Mouse (Mus musculus) CH12.LX (cell line): Measurements from ENCODE around the gene Zfp488. TPM values are rescaled to one million over a fixed set of nuclear protein-coding genes. Genes with fewer than 3 reads are reported as not detected.

Experiments
- DNase-seq: peaks from one replicate; pipeline ENCODE4 v3.0.0-alpha.2; 2013; ENCODE audit errors: extremely low read depth
- H3K27ac ChIP-seq: 2 replicates; pipeline ENCODE4 v1.5.1; 2012; ENCODE audit warnings: low read depth, mild to moderate bottlenecking, control low read depth, moderate library complexity; ENCODE audit not compliant: insufficient read depth
- H3K27me3 ChIP-seq: replicated peaks from 2 replicates; pipeline ENCODE3; 2012; ENCODE audit warnings: inconsistent platforms
- H3K36me3 ChIP-seq, 2 experiments: replicated peaks in 1 of 2; 2 replicates each; pipeline versions ENCODE3 to v1.6.1; 2012; ENCODE audit warnings: inconsistent platforms in 1 of 2, low read length in 1 of 2, mild to moderate bottlenecking in 1 of 2, mixed read lengths in 1 of 2, moderate library complexity in 1 of 2; ENCODE audit not compliant: control insufficient read depth in 1 of 2, insufficient read depth in 1 of 2
- H3K4me1 ChIP-seq, 2 experiments: 2 replicates each; pipeline ENCODE4 v1.6.1; 2012; ENCODE audit warnings: inconsistent platforms in 1 of 2, moderate library complexity in 1 of 2; ENCODE audit not compliant: insufficient read depth in 2 of 2, control insufficient read depth in 1 of 2
- H3K4me2 ChIP-seq: 2 replicates; pipeline ENCODE4 v1.6.1; 2012; ENCODE audit warnings: low read depth, mild to moderate bottlenecking, control low read depth; ENCODE audit not compliant: poor library complexity, insufficient read depth, severe bottlenecking
- H3K4me3 ChIP-seq, 3 experiments: fragments of 150-350 bp in 1 of 3; sonication (generic) in 1 of 3; replicated peaks in 1 of 3; 2 replicates each; pipeline versions ENCODE3 to v1.5.1; 2011 to 2012; ENCODE audit warnings: low read depth in 2 of 3, low read length in 2 of 3, mild to moderate bottlenecking in 2 of 3, moderate library complexity in 2 of 3, control low read depth in 1 of 3, improper control_type of control experiment in 1 of 3, inconsistent platforms in 1 of 3, mixed read lengths in 1 of 3; ENCODE audit not compliant: poor library complexity in 1 of 3
- H3K79me2 ChIP-seq: replicated peaks from 2 replicates; pipeline ENCODE4 v1.6.1; 2012; ENCODE audit warnings: mild to moderate bottlenecking, moderate library complexity; ENCODE audit not compliant: control insufficient read depth, poor library complexity, insufficient read depth, severe bottlenecking; ENCODE audit errors: extremely low read depth
- H3K9ac ChIP-seq: 2 replicates; pipeline ENCODE4 v1.6.1; 2012; ENCODE audit warnings: low read depth, mild to moderate bottlenecking, control low read depth, moderate library complexity; ENCODE audit not compliant: insufficient read depth
- H3K9me3 ChIP-seq: replicated peaks from 2 replicates; pipeline ENCODE3; 2012; ENCODE audit warnings: low read length, inconsistent platforms, mixed read lengths
- CTCF ChIP-seq, 2 experiments: IDR thresholded peaks in 1 of 2; conservative IDR thresholded peaks in 1 of 2; 2 replicates each; pipeline ENCODE4 v1.5.1; 2011 to 2012; ENCODE audit warnings: low read depth in 2 of 2, low read length in 2 of 2, improper control_type of control experiment in 1 of 2, inconsistent platforms in 1 of 2, mild to moderate bottlenecking in 1 of 2, moderate library complexity in 1 of 2
- E2F4 ChIP-seq: IDR thresholded peaks from 2 replicates; pipeline ENCODE4 v1.6.1; 2011; ENCODE audit warnings: low read depth, low read length, improper control_type of control experiment; ENCODE audit not compliant: insufficient replicate concordance
- GABPA ChIP-seq: IDR thresholded peaks from 2 replicates; pipeline ENCODE4 v1.6.1; 2012; ENCODE audit warnings: low read depth, low read length, improper control_type of control experiment, inconsistent platforms; ENCODE audit not compliant: insufficient replicate concordance
- JUN ChIP-seq: IDR thresholded peaks from 2 replicates; pipeline ENCODE4 v1.6.1; 2011; ENCODE audit warnings: low read depth, mild to moderate bottlenecking, low read length, improper control_type of control experiment, moderate library complexity; ENCODE audit not compliant: insufficient read depth
- MAFK ChIP-seq: IDR thresholded peaks from 2 replicates; pipeline ENCODE4 v1.6.1; 2011; ENCODE audit warnings: low read length, improper control_type of control experiment; ENCODE audit not compliant: insufficient replicate concordance
- MAX ChIP-seq: IDR thresholded peaks from 2 replicates; pipeline ENCODE4 v1.6.1; 2011; ENCODE audit warnings: low read length, improper control_type of control experiment
- MEF2A ChIP-seq: IDR thresholded peaks from 2 replicates; pipeline ENCODE4 v1.6.1; 2014; ENCODE audit warnings: low read depth, mild to moderate bottlenecking, inconsistent platforms, low read length, improper control_type of control experiment, borderline replicate concordance
- MYC ChIP-seq: IDR thresholded peaks from 2 replicates; pipeline ENCODE4 v1.6.1; 2011; ENCODE audit warnings: low read depth, mild to moderate bottlenecking, improper control_type of control experiment, low read length
- POLR2A ChIP-seq: IDR thresholded peaks from 2 replicates; pipeline ENCODE4 v1.6.1; 2011; ENCODE audit warnings: low read depth, mild to moderate bottlenecking, improper control_type of control experiment, low read length
- RAD21 ChIP-seq: IDR thresholded peaks from 2 replicates; pipeline ENCODE4 v1.6.1; 2011; ENCODE audit warnings: low read depth, mild to moderate bottlenecking, low read length, improper control_type of control experiment, moderate library complexity
- RCOR1 ChIP-seq: conservative IDR thresholded peaks from 2 replicates; pipeline ENCODE4 v1.6.1; 2012; ENCODE audit warnings: low read depth, mild to moderate bottlenecking, inconsistent platforms, low read length, improper control_type of control experiment
- SIN3A ChIP-seq: IDR thresholded peaks from 2 replicates; pipeline ENCODE4 v1.6.1; 2012; ENCODE audit warnings: low read length, improper control_type of control experiment, inconsistent platforms
- SMC3 ChIP-seq: IDR thresholded peaks from 2 replicates; pipeline ENCODE4 v1.6.1; 2011; ENCODE audit warnings: low read depth, low read length, improper control_type of control experiment
- TBP ChIP-seq: conservative IDR thresholded peaks from 2 replicates; pipeline ENCODE4 v1.6.1; 2011; ENCODE audit warnings: low read depth, low read length, improper control_type of control experiment
- UBTF ChIP-seq: IDR thresholded peaks from 2 replicates; pipeline ENCODE4 v1.6.1; 2012; ENCODE audit warnings: low read depth, mild to moderate bottlenecking, inconsistent platforms, low read length, improper control_type of control experiment, moderate library complexity
- USF1 ChIP-seq: IDR thresholded peaks from 2 replicates; pipeline ENCODE4 v1.6.1; 2014; ENCODE audit warnings: low read depth, mild to moderate bottlenecking, inconsistent platforms, low read length, improper control_type of control experiment
- USF2 ChIP-seq: conservative IDR thresholded peaks from 2 replicates; pipeline ENCODE4 v1.6.1; 2011; ENCODE audit warnings: low read depth, low read length, improper control_type of control experiment
- ZC3H11A ChIP-seq: IDR thresholded peaks from 2 replicates; pipeline ENCODE4 v1.6.1; 2012; ENCODE audit warnings: low read depth, mild to moderate bottlenecking, inconsistent platforms, low read length, improper control_type of control experiment
- ZMIZ1 ChIP-seq: IDR thresholded peaks from 2 replicates; pipeline ENCODE4 v1.6.1; 2012; ENCODE audit warnings: low read depth, mild to moderate bottlenecking, inconsistent platforms, low read length, improper control_type of control experiment
- dilution Hi-C: fragments of 300-500 bp; cut with MboI; formaldehyde crosslinking; loops from 2 replicates; pipeline ENCODE4 v1.14.3; 2020; ENCODE audit warnings: low sequenced_read_pairs; ENCODE audit not compliant: extremely low pct_unique_long_range_greater_than_20kb, extremely low pct_ligation_motif_present
- in situ Hi-C: fragments of 300-500 bp; cut with MboI; formaldehyde crosslinking; loops from 3 replicates; pipeline ENCODE4 v1.14.3; 2019; ENCODE audit warnings: low sequenced_read_pairs, low pct_ligation_motif_present, low pct_unique_long_range_greater_than_20kb, mixed read lengths
- polyA plus RNA-seq: library from polyadenylated mRNA; unstranded; fragments of >175 nt; gene quantifications from 2 replicates; pipeline ENCODE4 v1.2.1, GENCODE M21; 2012; ENCODE audit warnings: low read depth; ENCODE audit not compliant: insufficient read length
- total RNA-seq, 2 experiments: library from RNA; depleted of rRNA; stranded (reverse); fragments of 300-350 nt in 1 of 2; fragments of >200 nt in 1 of 2; gene quantifications; 2 replicates each; pipeline ENCODE4 v1.2.3; 2012 to 2014

Zfp488 gene
- total and polyA plus RNA-seq, 3 experiments: not detected

DNA sequence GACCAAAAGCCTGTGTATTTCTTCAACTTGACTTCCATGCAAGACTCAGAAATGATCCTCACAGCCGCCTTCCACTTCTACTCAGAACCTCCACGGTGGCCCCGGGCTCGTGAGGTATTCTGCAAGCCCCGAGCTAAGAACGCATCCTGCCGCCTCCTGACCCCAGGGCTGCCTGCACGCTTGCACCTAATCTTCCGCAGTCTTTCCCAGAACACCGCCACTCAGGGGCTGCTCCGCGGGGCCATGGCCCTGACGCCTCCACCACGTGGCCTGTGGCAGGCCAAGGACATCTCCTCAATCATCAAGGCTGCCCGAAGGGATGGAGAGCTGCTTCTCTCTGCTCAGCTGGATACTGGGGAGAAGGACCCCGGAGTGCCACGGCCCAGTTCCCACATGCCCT, 46.7 kb downstream of the Zfp488 start:
- Histone ChIP-seq H3K36me3 (no peaks in the 10 kb centered on the region), H3K4me1 (peaks cover 0 to 14% of the 10 kb centered on the region in 2 experiments; a peak in 2 of 4 replicates), H3K27ac (no peak overlapping the region), H3K79me2 (no peaks in the 10 kb centered on the region), H3K4me3 (no peak overlapping the region), H3K27me3 (peaks cover 4% of the 10 kb centered on the region), H3K4me2 (no peak overlapping the region), H3K9me3 (no peaks in the 10 kb centered on the region)
- dilution Hi-C loops: no loop called here
- DNase-seq: no peak
- no peak for TF ChIP-seq POLR2A
- TF ChIP-seq SIN3A: no peak
- TF ChIP-seq ZC3H11A: no peak
- TF ChIP-seq MAFK: no peak
- TF ChIP-seq CTCF (conservative IDR thresholded peaks at IDR 0.05 in 1 of 2, IDR thresholded peaks at IDR 0.05 in 1 of 2; ENCODE audit: low read depth in 2 of 2, low read length in 2 of 2): no peak
- TF ChIP-seq RAD21: no peak
- TF ChIP-seq E2F4: no peak
- TF ChIP-seq SMC3: no peak
- no peak for TF ChIP-seq RCOR1
- TF ChIP-seq TBP: no peak
- no peak for TF ChIP-seq UBTF
- no peak for TF ChIP-seq ZMIZ1
- no peak for TF ChIP-seq JUN
- TF ChIP-seq MYC: no peak
- no peak for TF ChIP-seq USF1
- no peak for TF ChIP-seq GABPA
- TF ChIP-seq USF2: no peak
- TF ChIP-seq, all 38 proteins: peak for 0
- in situ Hi-C loops: loop anchor here (10.0 kb wide), 1 partner anchor 257 kb away; no protein-coding TSS in a partner anchor
- no peak overlapping the region for H3K9ac ChIP-seq

GRCm38 (mm10) chr14:33923168-33924070, 55.1 kb downstream of the Zfp488 start, which contains the start of gene Gdf10:
TSS of gene Gdf10 (plus strand) at chr14:33923587.
- in situ Hi-C loops: no loop called here
- H3K36me3 ChIP-seq: no peaks in the 10 kb centered on the region
- H3K9me3 ChIP-seq: no peaks in the 10 kb centered on the region
- no peak within 1 kb of the TSS for H3K9ac ChIP-seq
- no peak for DNase-seq
- no peak for TF ChIP-seq ZC3H11A
- no peak for TF ChIP-seq MAX
- no peak for TF ChIP-seq CTCF (conservative IDR thresholded peaks at IDR 0.05 in 1 of 2, IDR thresholded peaks at IDR 0.05 in 1 of 2; ENCODE audit: low read depth in 2 of 2, low read length in 2 of 2)
- no peak for TF ChIP-seq POLR2A
- TF ChIP-seq USF2: no peak
- no peak for TF ChIP-seq MEF2A
- no peak for TF ChIP-seq UBTF
- TF ChIP-seq, all 38 proteins: peak for 0
- H3K27ac ChIP-seq: no peak within 1 kb of the TSS
- H3K79me2 ChIP-seq: no peaks in the 10 kb centered on the region
- H3K27me3 ChIP-seq: no peaks in the 10 kb centered on the region
- peaks cover 0 to 7% of the 10 kb centered on the region in 2 experiments; a peak in 2 of 4 replicates for H3K4me1 ChIP-seq
- no peak within 1 kb of the TSS for H3K4me3 ChIP-seq
- no peak within 1 kb of the TSS for H3K4me2 ChIP-seq
- dilution Hi-C loops: no loop called here
